ENCODE assay signal across 17 mouse cellular contexts in genomic region chr6:118077421-118077820, GRCm38 (mm10).
DNase-seq lines count a peak whose midpoint lies in the region; ATAC-seq lines count a peak whose summit lies in the region.
"Had no signal": no experiment of that assay in that cellular context is flagged by ENCODE, and none has a peak within 500 bp of the region (broad histone marks: within the 10 kb centered on the region; RNA-seq: fewer than 3 reads in every experiment).

No protein-coding gene starts in this region.

- H3K4me2 ChIP-seq in forebrain, embryonic 11.5 days (ENCODE audit: low read depth, low read length, severe bottlenecking) = no peak overlapping the region
- H3K4me2 ChIP-seq in liver, embryonic 12.5 days = no peak overlapping the region
- H3K4me2 ChIP-seq: forebrain, embryonic 15.5 days; hindbrain, embryonic 14.5 days had no signal

- no peaks in the 10 kb centered on the region for H3K4me1 ChIP-seq in forebrain, embryonic 11.5 days (replicated peaks; ENCODE audit: control insufficient read depth, insufficient read depth, low read length)
- H3K4me1 ChIP-seq in forebrain, embryonic 10.5 days = peaks cover 11% of the 10 kb centered on the region
- no peaks in the 10 kb centered on the region for H3K4me1 ChIP-seq in liver, embryonic 12.5 days

- H3K9me3 ChIP-seq in forebrain, embryonic 11.5 days (ENCODE audit: control insufficient read depth, low read length) = no peaks in the 10 kb centered on the region
- no peaks in the 10 kb centered on the region for H3K9me3 ChIP-seq in forebrain, embryonic 10.5 days
- H3K9me3 ChIP-seq in liver, embryonic 12.5 days (replicated peaks) = no peaks in the 10 kb centered on the region
- H3K9me3 ChIP-seq: embryonic facial prominence, embryonic 10.5 days; forebrain, embryonic 15.5 days; heart, embryonic 10.5 days had no signal

- no peaks in the 10 kb centered on the region for H3K27me3 ChIP-seq in forebrain, embryonic 11.5 days (ENCODE audit: control insufficient read depth, insufficient read depth, low read length)
- H3K27me3 ChIP-seq in forebrain, embryonic 10.5 days (ENCODE audit: poor library complexity, severe bottlenecking) = peaks cover 4% of the 10 kb centered on the region; the same call in 1 of the 2 replicates
- 0 out of 2 replicates have a peak, but pooled peaks cover 17% of the 10 kb centered on the region for H3K27me3 ChIP-seq in liver, embryonic 12.5 days (replicated peaks)
- H3K27me3 ChIP-seq: forebrain, embryonic 15.5 days; Patski had no signal

- no peak overlapping the region for H3K9ac ChIP-seq in forebrain, embryonic 11.5 days (ENCODE audit: low read length)
- no peak overlapping the region for H3K9ac ChIP-seq in liver, embryonic 12.5 days
- H3K9ac ChIP-seq: forebrain, embryonic 15.5 days; hindbrain, embryonic 14.5 days had no signal

- intact Hi-C loops in gastrocnemius, postnatal 36 days (cut with DNase I) = no loop called here

- H3K4me3 ChIP-seq in forebrain, embryonic 11.5 days (ENCODE audit: low read depth, low read length) = no peak overlapping the region
- no peak overlapping the region for H3K4me3 ChIP-seq in forebrain, embryonic 10.5 days
- no peak overlapping the region for H3K4me3 ChIP-seq in liver, embryonic 12.5 days
- H3K4me3 ChIP-seq: embryonic facial prominence, embryonic 10.5 days; forebrain, embryonic 15.5 days; heart, embryonic 10.5 days had no signal

- H3K27ac ChIP-seq in forebrain, embryonic 11.5 days (ENCODE audit: low read depth, low read length) = no peak overlapping the region
- H3K27ac ChIP-seq in forebrain, embryonic 10.5 days = no peak overlapping the region
- H3K27ac ChIP-seq in liver, embryonic 12.5 days = no peak overlapping the region
- H3K27ac ChIP-seq: embryonic facial prominence, embryonic 10.5 days; forebrain, embryonic 15.5 days; heart, embryonic 10.5 days; hindbrain, embryonic 14.5 days had no signal

- no peaks in the 10 kb centered on the region for H3K36me3 ChIP-seq in forebrain, embryonic 11.5 days (ENCODE audit: control insufficient read depth, insufficient read depth, low read length)
- no peaks in the 10 kb centered on the region for H3K36me3 ChIP-seq in forebrain, embryonic 10.5 days (replicated peaks)
- no peaks in the 10 kb centered on the region for H3K36me3 ChIP-seq in liver, embryonic 12.5 days
- H3K36me3 ChIP-seq: embryonic facial prominence, embryonic 10.5 days; forebrain, embryonic 15.5 days; heart, embryonic 10.5 days had no signal

- ATAC-seq in forebrain, embryonic 11.5 days (replicated peaks; ENCODE audit: low FRiP score) = no peak
- no peak for ATAC-seq in liver, embryonic 12.5 days
- ATAC-seq in megakaryocyte progenitor cell, adult 5-6 weeks (replicated peaks; ENCODE audit: poor library complexity) = peak; percentile 60
- ATAC-seq: activated CD4-positive, CD25-positive, alpha-beta regulatory T cell, adult 4 months; forebrain, embryonic 15.5 days; Patski had no signal

- peak; percentile 52 for DNase-seq in forebrain, embryonic 11.5 days (ENCODE audit: low spot score)
- no peak for DNase-seq in forebrain, embryonic 10.5 days (ENCODE audit: extremely low spot score, low spot score)
- DNase-seq in liver (peak; percentile 12), 416B (ENCODE audit: low read depth) (peak; percentile 17)
- DNase-seq in gastrocnemius, postnatal 36 days = no peak
- DNase-seq: adrenal gland, postnatal 14 days; cerebellum, adult 9-10 months; heart, adult 18-20 months; heart, postnatal 10 days had no signal

- WGBS in forebrain, embryonic 11.5 days = 76% methylated on average over 7 of the region's 7 CpGs
- WGBS in forebrain, embryonic 10.5 days = 78% methylated on average over 7 of the region's 7 CpGs
- WGBS in liver, embryonic 12.5 days (ENCODE audit: insufficient replicate concordance) = 31% methylated on average over 7 of the region's 7 CpGs

Comparison
In these comparisons a context has a peak if more than half of its experiments do, and no peak if none do; other contexts are left out.
1. DNase-seq: peak in forebrain, embryonic 11.5 days (single experiment), liver (single experiment) and 416B (single experiment); none in forebrain, embryonic 10.5 days (single experiment) and gastrocnemius, postnatal 36 days (0 of 2).